Comparison of ENCODE assay signal across 8 mouse cellular contexts in the genomic region with DNA sequence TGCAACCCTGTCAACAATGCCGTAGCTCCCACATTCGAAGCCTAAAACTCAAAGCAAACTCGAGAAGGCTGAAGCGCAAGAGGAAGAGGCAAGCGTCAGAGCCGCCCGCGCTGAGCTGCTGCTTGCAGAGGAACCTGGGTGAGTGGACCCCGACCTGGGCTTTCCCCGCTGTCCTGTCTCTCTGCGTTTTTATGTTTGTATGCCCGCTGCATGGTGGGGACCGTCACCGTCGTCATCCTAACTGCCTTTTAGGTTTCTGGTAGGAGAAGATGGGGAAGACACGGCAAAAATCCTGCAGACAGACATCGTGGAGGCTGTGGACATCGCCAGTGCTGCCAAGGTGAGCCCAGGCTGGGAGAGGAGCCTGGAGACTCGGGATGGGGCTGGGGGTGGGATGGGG. TPM values are rescaled to one million over a fixed set of nuclear protein-coding genes. Genes with fewer than 3 reads are reported as not detected.
DNase-seq lines count a peak whose midpoint lies in the region; ATAC-seq and TF ChIP-seq lines count a peak whose summit lies in the region.

No protein-coding gene starts in this region.

- ATAC-seq in neural tube, embryonic 11.5 days (ENCODE audit: insufficient read depth, low FRiP score, low TSS enrichment): no peak
- no peak for ATAC-seq in forebrain, embryonic 13.5 days
- no peak for ATAC-seq in limb, embryonic 12.5 days (ENCODE audit: insufficient number of reproducible peaks, insufficient read depth, low FRiP score, low TSS enrichment, low read depth)
- no peak for ATAC-seq in monocyte, adult 5-6 weeks (replicated peaks; ENCODE audit: insufficient number of reproducible peaks, low FRiP score, low TSS enrichment, poor library complexity, severe bottlenecking)

- no peak overlapping the region for H3K27ac ChIP-seq in neural tube, embryonic 11.5 days (ENCODE audit: low read depth, low read length)
- no peak overlapping the region for H3K27ac ChIP-seq in forebrain, embryonic 13.5 days
- no peak overlapping the region for H3K27ac ChIP-seq in limb, embryonic 12.5 days
- no peak overlapping the region for H3K27ac ChIP-seq in small intestine, adult 2 months (ENCODE audit: insufficient read depth, low read depth, low read length)

- no peaks in the 10 kb centered on the region for H3K9me3 ChIP-seq in neural tube, embryonic 11.5 days (ENCODE audit: control insufficient read depth, low read length)
- no peaks in the 10 kb centered on the region for H3K9me3 ChIP-seq in forebrain, embryonic 13.5 days (replicated peaks)
- H3K9me3 ChIP-seq in limb, embryonic 12.5 days: no peaks in the 10 kb centered on the region

- H3K4me2 ChIP-seq in neural tube, embryonic 11.5 days (ENCODE audit: low read depth): peak overlapping the region; percentile 95
- peak overlapping the region; percentile 97 for H3K4me2 ChIP-seq in forebrain, embryonic 13.5 days
- peak overlapping the region; percentile 91 for H3K4me2 ChIP-seq in limb, embryonic 12.5 days

- 62% methylated on average over 19 of the region's 19 CpGs for WGBS in neural tube, embryonic 11.5 days
- 66% methylated on average over 19 of the region's 19 CpGs for WGBS in forebrain, embryonic 13.5 days
- 60% methylated on average over 19 of the region's 19 CpGs for WGBS in limb, embryonic 12.5 days
- WGBS in small intestine, adult 2 months: 43% methylated on average over 19 of the region's 19 CpGs

- TF ChIP-seq POLR2A in small intestine, adult 2 months (IDR thresholded peaks at IDR 0.05; ENCODE audit: low read depth, low read length): peak; percentile 21; the same call in 1 of the 2 replicates

- H3K4me1 ChIP-seq in neural tube, embryonic 11.5 days (ENCODE audit: control insufficient read depth, insufficient read depth, low read length): peaks cover 12% of the 10 kb centered on the region
- peaks cover 24% of the 10 kb centered on the region for H3K4me1 ChIP-seq in forebrain, embryonic 13.5 days
- peaks cover 16% of the 10 kb centered on the region for H3K4me1 ChIP-seq in limb, embryonic 12.5 days (replicated peaks)
- peaks cover 13% of the 10 kb centered on the region for H3K4me1 ChIP-seq in small intestine, adult 2 months (ENCODE audit: control insufficient read depth, insufficient read depth, insufficient read length, low read length)

- no peaks in the 10 kb centered on the region for H3K27me3 ChIP-seq in neural tube, embryonic 11.5 days (ENCODE audit: control insufficient read depth, insufficient read depth, low read length)
- H3K27me3 ChIP-seq in forebrain, embryonic 13.5 days: no peaks in the 10 kb centered on the region
- no peaks in the 10 kb centered on the region for H3K27me3 ChIP-seq in limb, embryonic 12.5 days
- no peaks in the 10 kb centered on the region for H3K27me3 ChIP-seq in small intestine, adult 2 months (ENCODE audit: control insufficient read depth, insufficient read depth, low read length)

- peak overlapping the region; percentile 81 for H3K4me3 ChIP-seq in neural tube, embryonic 11.5 days (ENCODE audit: low read depth, low read length)
- H3K4me3 ChIP-seq in forebrain, embryonic 13.5 days: peak overlapping the region; percentile 77
- H3K4me3 ChIP-seq in limb, embryonic 12.5 days (replicated peaks): peak overlapping the region; percentile 69
- peak overlapping the region; percentile 94 for H3K4me3 ChIP-seq in small intestine, adult 2 months (ENCODE audit: low read depth, low read length)

- peaks cover 14% of the 10 kb centered on the region for H3K36me3 ChIP-seq in neural tube, embryonic 11.5 days (ENCODE audit: control insufficient read depth, insufficient read depth, low read length)
- peaks cover 60% of the 10 kb centered on the region for H3K36me3 ChIP-seq in forebrain, embryonic 13.5 days (ENCODE audit: poor library complexity, severe bottlenecking)
- peaks cover 67% of the 10 kb centered on the region for H3K36me3 ChIP-seq in limb, embryonic 12.5 days
- peaks cover 6% of the 10 kb centered on the region for H3K36me3 ChIP-seq in small intestine, adult 2 months (ENCODE audit: control insufficient read depth, insufficient read depth, low read length)

- TF ChIP-seq CTCF in small intestine, adult 2 months (IDR thresholded peaks at IDR 0.05; ENCODE audit: extremely low read depth, insufficient read length, insufficient replicate concordance, low read depth, low read length): no peak

- H3K9ac ChIP-seq in neural tube, embryonic 11.5 days (ENCODE audit: low read length): peak overlapping the region; percentile 70
- H3K9ac ChIP-seq in forebrain, embryonic 13.5 days: peak overlapping the region; percentile 81
- H3K9ac ChIP-seq in limb, embryonic 12.5 days (replicated peaks): peak overlapping the region; percentile 68

- DNase-seq in neural tube, embryonic 11.5 days (ENCODE audit: low spot score): no peak
- no peak for DNase-seq in neural tube, embryonic 10.5 days (ENCODE audit: extremely low spot score, low spot score)
- no peak for DNase-seq in frontal cortex, postnatal 25 days (ENCODE audit: low spot score in 2 of 2)
- DNase-seq in urinary bladder, postnatal 10 days (ENCODE audit: low spot score): no peak

RNA-seq across cellular contexts. Expression of gene Wdr46, which starts 0.9 kb away (rescaled TPM):
- polyA plus RNA-seq in neural tube, embryonic 11.5 days (2014; fragmentation: Nextera tagmentation; extraction: Ambion mirVana): 29.5 and 33.4 TPM in 2 replicates
- polyA plus RNA-seq in forebrain, embryonic 13.5 days (2015; fragmentation: Nextera tagmentation; extraction: Ambion mirVana): 28.4 and 29.4 TPM in 2 replicates
- polyA plus RNA-seq in limb, embryonic 12.5 days (2016; fragmentation: Nextera tagmentation; extraction: Ambion mirVana): 45.5 and 45.8 TPM in 2 replicates
- polyA plus RNA-seq in small intestine, adult 2 months (2012; rRNA removed): 10.0 and 12.4 TPM in 2 replicates
- total RNA-seq in monocyte, adult 5-6 weeks (2017): 11.1 to 17.8 TPM (median 16.3 TPM) in 3 replicates

RNA-seq across cellular contexts. Expression of gene Pfdn6, which starts 1.2 kb away (rescaled TPM):
- 190 and 195 TPM in 2 replicates for polyA plus RNA-seq in neural tube, embryonic 11.5 days (2014; fragmentation: Nextera tagmentation; extraction: Ambion mirVana)
- 204 and 214 TPM in 2 replicates for polyA plus RNA-seq in forebrain, embryonic 13.5 days (2015; fragmentation: Nextera tagmentation; extraction: Ambion mirVana)
- 180 and 186 TPM in 2 replicates for polyA plus RNA-seq in limb, embryonic 12.5 days (2016; fragmentation: Nextera tagmentation; extraction: Ambion mirVana)
- 9.3 and 19.4 TPM in 2 replicates for polyA plus RNA-seq in small intestine, adult 2 months (2012; rRNA removed)
- 88.1 to 107 TPM (median 98.7 TPM) in 3 replicates for total RNA-seq in monocyte, adult 5-6 weeks (2017)

RNA-seq across cellular contexts. Expression of gene B3galt4, which starts 9.9 kb away (rescaled TPM):
- polyA plus RNA-seq in neural tube, embryonic 11.5 days (2014; fragmentation: Nextera tagmentation; extraction: Ambion mirVana): 4.4 and 4.9 TPM in 2 replicates
- 7.3 and 9.4 TPM in 2 replicates for polyA plus RNA-seq in forebrain, embryonic 13.5 days (2015; fragmentation: Nextera tagmentation; extraction: Ambion mirVana)
- 5.0 and 6.8 TPM in 2 replicates for polyA plus RNA-seq in limb, embryonic 12.5 days (2016; fragmentation: Nextera tagmentation; extraction: Ambion mirVana)
- 14.8 and 24.6 TPM in 2 replicates for polyA plus RNA-seq in small intestine, adult 2 months (2012; rRNA removed)
- 2.6 to 4.6 TPM (median 3.5 TPM) in 3 replicates for total RNA-seq in monocyte, adult 5-6 weeks (2017)

RNA-seq across cellular contexts. Expression of gene Rgl2, which starts 12.0 kb away (rescaled TPM):
- 38.7 and 42.6 TPM in 2 replicates for polyA plus RNA-seq in neural tube, embryonic 11.5 days (2014; fragmentation: Nextera tagmentation; extraction: Ambion mirVana)
- 39.3 and 46.6 TPM in 2 replicates for polyA plus RNA-seq in forebrain, embryonic 13.5 days (2015; fragmentation: Nextera tagmentation; extraction: Ambion mirVana)
- 61.3 and 64.2 TPM in 2 replicates for polyA plus RNA-seq in limb, embryonic 12.5 days (2016; fragmentation: Nextera tagmentation; extraction: Ambion mirVana)
- 45.3 and 60.7 TPM in 2 replicates for polyA plus RNA-seq in small intestine, adult 2 months (2012; rRNA removed)
- 43.6 to 72.8 TPM (median 71.4 TPM) in 3 replicates for total RNA-seq in monocyte, adult 5-6 weeks (2017)

RNA-seq across cellular contexts. Expression of gene Vps52, which starts 14.2 kb away (rescaled TPM):
- 40.7 and 43.8 TPM in 2 replicates for polyA plus RNA-seq in neural tube, embryonic 11.5 days (2014; fragmentation: Nextera tagmentation; extraction: Ambion mirVana)
- polyA plus RNA-seq in forebrain, embryonic 13.5 days (2015; fragmentation: Nextera tagmentation; extraction: Ambion mirVana): 58.6 and 61.4 TPM in 2 replicates
- 53.3 and 55.0 TPM in 2 replicates for polyA plus RNA-seq in limb, embryonic 12.5 days (2016; fragmentation: Nextera tagmentation; extraction: Ambion mirVana)
- polyA plus RNA-seq in small intestine, adult 2 months (2012; rRNA removed): 28.4 and 52.3 TPM in 2 replicates
- 16.8 to 32.7 TPM (median 25.1 TPM) in 3 replicates for total RNA-seq in monocyte, adult 5-6 weeks (2017)
